Mouse (Mus musculus) olfactory bulb, adult 2 months (tissue): ENCODE measurements around the gene Hoxd8. TPM values are rescaled to one million over a fixed set of nuclear protein-coding genes. Genes with fewer than 3 reads are reported as not detected.

ENCODE experiments used
- H3K27ac ChIP-seq: fragments of 200-500 bp; 2 replicates; pipeline ENCODE4 v1.5.1; 2012; ENCODE audit warnings: low read depth, low read length; ENCODE audit not compliant: insufficient read depth
- H3K4me1 ChIP-seq: fragments of 200-500 bp; 2 replicates; pipeline ENCODE4 v1.6.1; 2012; ENCODE audit warnings: low read length; ENCODE audit not compliant: control insufficient read depth, insufficient read depth
- H3K4me3 ChIP-seq: fragments of 200-500 bp; 2 replicates; pipeline ENCODE4 v1.5.1; 2012; ENCODE audit warnings: mild to moderate bottlenecking, low read depth, low read length, moderate library complexity; ENCODE audit not compliant: insufficient read depth
- CTCF ChIP-seq: fragments of 200-500 bp; IDR thresholded peaks from 2 replicates; pipeline ENCODE4 v1.5.1; 2012; ENCODE audit warnings: low read depth, mild to moderate bottlenecking, low read length, moderate library complexity; ENCODE audit not compliant: insufficient read depth
- POLR2A ChIP-seq: fragments of 200-500 bp; IDR thresholded peaks from 2 replicates; pipeline ENCODE4 v1.6.1; 2012; ENCODE audit warnings: mild to moderate bottlenecking, low read depth, low read length, moderate library complexity; ENCODE audit not compliant: insufficient read depth
- WGBS: fragments of 180-500 bp; shearing (Covaris S2); methylation state at CpG from one replicate; pipeline ENCODE4 v1.1.7; 2018; 5-methylcytosine and 5-hydroxymethylcytosine counted together
- polyA plus RNA-seq: library from polyadenylated mRNA; stranded (reverse); fragments of >200 nt; gene quantifications from 2 replicates; pipeline ENCODE4 v1.2.4, GENCODE M21; 2012; ENCODE audit warnings: low replicate concordance; ENCODE audit not compliant: missing spikeins, insufficient read depth, insufficient read length

Gene Hoxd8
- polyA plus RNA-seq, 1 experiment = not detected

- Histone ChIP-seq H3K4me3 (no peak overlapping the region), H3K4me1 (no peaks in the 10 kb centered on the region), H3K27ac (no peak overlapping the region)
- TF ChIP-seq POLR2A (no peak), CTCF (no peak)
- WGBS = 5% methylated on average over 6 of the region's 6 CpGs
These were observed 41.3 kb downstream of the Hoxd8 start for GRCm38 (mm10) chr2:74745540-74746297.

DNA sequence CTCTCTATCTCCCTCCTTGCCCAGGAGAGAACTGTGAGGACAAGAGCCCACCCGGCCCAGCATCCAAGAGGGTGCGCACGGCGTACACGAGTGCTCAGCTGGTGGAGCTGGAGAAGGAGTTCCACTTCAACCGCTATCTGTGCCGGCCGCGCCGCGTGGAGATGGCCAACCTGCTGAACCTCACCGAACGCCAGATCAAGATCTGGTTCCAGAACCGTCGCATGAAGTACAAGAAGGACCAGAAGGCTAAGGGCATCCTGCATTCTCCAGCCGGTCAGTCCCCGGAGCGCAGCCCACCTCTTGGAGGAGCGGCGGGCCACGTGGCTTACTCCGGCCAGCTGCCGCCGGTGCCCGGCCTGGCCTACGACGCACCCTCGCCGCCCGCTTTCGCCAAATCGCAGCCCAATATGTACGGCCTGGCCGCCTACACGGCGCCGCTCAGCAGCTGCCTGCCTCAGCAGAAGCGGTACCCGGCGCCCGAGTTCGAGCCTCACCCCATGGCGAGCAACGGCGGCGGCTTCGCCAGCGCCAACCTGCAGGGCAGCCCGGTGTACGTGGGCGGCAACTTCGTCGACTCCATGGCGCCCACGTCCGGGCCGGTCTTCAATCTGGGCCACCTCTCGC is 42.0 kb downstream of the Hoxd8 start:
- Histone ChIP-seq H3K4me3 (no peak overlapping the region), H3K4me1 (no peaks in the 10 kb centered on the region), H3K27ac (no peak overlapping the region)
- TF ChIP-seq CTCF = no peak
- TF ChIP-seq POLR2A = no peak
- 2% methylated on average over 58 of the region's 58 CpGs for WGBS

DNA sequence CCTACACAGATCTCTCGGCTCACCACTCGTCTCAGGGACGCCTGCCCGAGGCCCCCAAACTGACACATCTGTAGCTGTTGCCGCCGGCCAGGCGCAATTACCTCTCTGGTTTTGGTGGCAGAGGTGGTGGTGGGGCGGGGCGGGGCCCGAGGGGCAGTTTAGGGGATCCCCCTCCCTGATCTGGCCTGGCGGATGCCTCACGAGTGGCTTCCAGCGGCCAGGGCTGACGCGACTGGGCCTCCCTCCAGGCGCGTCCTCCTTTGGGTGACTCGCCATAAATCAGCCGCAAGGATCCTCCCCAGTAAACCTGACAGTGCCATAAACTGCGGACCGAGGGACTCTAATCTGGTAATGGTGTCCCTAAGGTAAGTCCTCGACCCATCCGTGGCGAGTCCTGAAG is 42.6 kb downstream of the Hoxd8 start:
- Histone ChIP-seq H3K27ac (no peak overlapping the region), H3K4me3 (no peak overlapping the region), H3K4me1 (no peaks in the 10 kb centered on the region)
- 3% methylated on average over 24 of the region's 24 CpGs for WGBS
- TF ChIP-seq POLR2A (no peak), CTCF (no peak)

GRCm38 (mm10) chr2:74747661-74748141 is 43.3 kb downstream of the Hoxd8 start:
- H3K4me1 ChIP-seq = peaks cover 2% of the 10 kb centered on the region; the same call in 1 of the 2 replicates
- 10% methylated on average over 11 of the region's 11 CpGs for WGBS
- H3K4me3 ChIP-seq = no peak overlapping the region
- TF ChIP-seq POLR2A (no peak), CTCF (no peak)
- H3K27ac ChIP-seq = no peak overlapping the region

DNA sequence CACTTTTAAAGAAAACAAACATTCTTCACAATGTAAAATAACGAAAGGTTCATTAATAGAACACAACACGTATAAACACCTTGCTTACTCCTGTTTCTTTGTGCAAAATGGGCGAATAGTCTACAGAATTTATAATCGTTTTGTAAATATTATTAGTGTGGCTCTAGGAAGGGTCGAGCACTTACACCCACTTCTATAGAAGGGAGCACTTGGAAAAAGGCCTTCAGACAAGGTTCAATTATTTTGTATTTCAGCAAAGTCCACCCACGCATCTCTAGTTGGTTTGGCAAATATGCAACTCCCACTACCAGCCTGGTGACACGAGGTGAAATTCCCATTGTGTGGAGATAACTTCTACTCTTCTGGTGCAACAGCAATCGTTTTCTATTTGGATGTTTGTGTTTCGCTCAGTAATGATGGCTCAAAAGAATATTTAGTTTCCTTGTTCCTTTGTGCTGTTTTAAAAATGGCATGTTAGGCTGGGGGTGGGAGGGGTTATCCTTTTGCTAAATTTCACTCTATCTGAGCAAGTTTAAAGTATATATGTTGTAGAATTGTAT is 44.1 kb downstream of the Hoxd8 start:
- Histone ChIP-seq H3K4me3 (no peak overlapping the region), H3K27ac (no peak overlapping the region), H3K4me1 (peaks cover 7% of the 10 kb centered on the region; the same call in 1 of the 2 replicates)
- no peak for TF ChIP-seq POLR2A
- no peak for TF ChIP-seq CTCF
- WGBS = 8% methylated on average over 9 of the region's 9 CpGs

- Histone ChIP-seq H3K4me3 (no peak overlapping the region), H3K4me1 (peaks cover 7% of the 10 kb centered on the region; the same call in 1 of the 2 replicates), H3K27ac (no peak overlapping the region)
- WGBS = 1% methylated on average over 47 of the region's 47 CpGs
- TF ChIP-seq CTCF = no peak
These were observed 45.1 kb downstream of the Hoxd8 start for GRCm38 (mm10) chr2:74749337-74750121.

DNA sequence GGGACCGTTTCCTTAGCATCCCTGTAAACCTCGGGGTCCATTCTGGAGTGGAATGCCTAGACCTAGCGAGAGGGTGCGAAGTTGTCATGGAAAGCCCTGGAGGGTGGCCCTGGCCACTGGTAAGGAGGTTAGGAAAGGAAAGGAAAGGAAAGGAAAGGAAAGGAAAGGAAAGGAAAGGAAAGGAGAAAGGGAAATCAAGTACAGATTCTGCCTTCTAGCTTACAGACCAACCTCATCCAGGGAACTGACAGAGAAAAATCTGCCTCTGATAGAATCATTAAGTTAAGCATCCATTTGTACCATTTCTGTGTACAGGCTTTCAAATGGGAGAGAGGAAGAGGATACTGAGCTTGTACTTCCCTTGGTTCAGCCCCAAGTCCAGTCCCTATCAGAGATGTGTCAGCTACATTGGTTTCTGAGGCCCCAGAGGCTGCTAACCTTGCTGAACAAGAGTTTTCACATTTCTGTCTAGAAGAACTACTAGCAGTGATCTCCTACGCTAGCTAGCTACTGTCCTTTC is 46.4 kb downstream of the Hoxd8 start:
- H3K4me3 ChIP-seq = no peak overlapping the region
- TF ChIP-seq POLR2A (no peak), CTCF (no peak)
- WGBS = 17% methylated on average over 5 of the region's 5 CpGs
- H3K4me1 ChIP-seq = peaks cover 7% of the 10 kb centered on the region; the same call in 1 of the 2 replicates
- no peak overlapping the region for H3K27ac ChIP-seq

DNA sequence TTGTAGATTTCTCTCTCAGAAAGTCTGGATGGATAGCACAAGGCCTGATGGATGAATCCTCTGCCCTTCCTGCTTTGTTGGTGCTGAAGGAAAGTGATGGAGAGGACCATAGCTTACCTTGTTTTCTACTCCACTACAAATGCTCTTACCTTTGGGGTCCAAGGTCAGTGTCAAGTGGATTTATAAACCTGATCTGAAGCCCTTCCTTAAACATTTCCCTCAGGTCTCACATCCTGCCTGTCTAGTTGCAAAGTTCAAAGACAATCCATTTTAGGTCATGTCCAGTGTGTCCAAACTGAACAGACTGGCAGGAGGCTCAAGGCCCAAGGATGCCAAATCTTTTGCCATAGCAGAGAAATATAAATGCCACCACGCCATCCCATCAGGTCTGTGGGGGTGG is 47.4 kb downstream of the Hoxd8 start:
- WGBS = 63% methylated on average over 1 of the region's 1 CpGs
- H3K4me3 ChIP-seq = no peak overlapping the region
- no peak for TF ChIP-seq POLR2A
- no peak for TF ChIP-seq CTCF
- H3K27ac ChIP-seq = no peak overlapping the region
- peaks cover 7% of the 10 kb centered on the region; the same call in 1 of the 2 replicates for H3K4me1 ChIP-seq
